In the genomic region with DNA sequence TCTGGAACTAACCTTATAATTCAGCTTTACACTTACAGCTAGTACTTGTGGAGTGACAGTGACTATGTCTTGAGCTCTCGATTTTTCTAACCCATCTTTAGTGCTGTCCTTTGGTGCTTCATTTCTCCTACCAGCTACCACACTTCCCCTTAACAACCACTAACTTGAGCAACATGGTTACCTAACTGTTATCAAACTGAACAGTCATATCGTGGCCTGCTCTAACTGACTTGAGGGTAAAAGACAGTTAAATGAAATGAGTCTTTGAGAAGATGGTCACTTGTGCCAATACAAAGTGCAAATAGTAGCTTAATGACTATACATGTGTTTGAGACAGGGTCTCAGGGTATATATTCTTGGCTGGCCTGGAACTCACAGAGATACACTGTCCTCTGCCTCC, we compare ENCODE assay signal across 1 mouse cellular context.
TF ChIP-seq lines count a peak whose summit lies in the region.

No protein-coding gene starts in this region.

TF ChIP-seq in MEL, 35 proteins besides CTCF, POLR2A, EP300 and RAD21 (continued from another document):
- TF ChIP-seq POLR2AphosphoS5 (IDR thresholded peaks at IDR 0.05; ENCODE audit: borderline replicate concordance, low read depth, low read length) (no peak), ZMIZ1 (IDR thresholded peaks at IDR 0.05; ENCODE audit: low read depth, low read length) (no peak), ZKSCAN1 (IDR thresholded peaks at IDR 0.05; ENCODE audit: low read depth, low read length) (no peak), JUND (IDR thresholded peaks at IDR 0.05; ENCODE audit: low read depth, low read length) (no peak), KAT2A (conservative IDR thresholded peaks at IDR 0.05; ENCODE audit: low read depth, low read length) (no peak), BHLHE40 (IDR thresholded peaks at IDR 0.05; ENCODE audit: borderline replicate concordance, low read depth, low read length) (no peak), E2F4 (IDR thresholded peaks at IDR 0.05; ENCODE audit: borderline replicate concordance, low read depth, low read length) (no peak), MYC (IDR thresholded peaks at IDR 0.05; ENCODE audit: low read depth, low read length) (peak; percentile 76; the same call in 1 of the 2 replicates), CHD1 (IDR thresholded peaks at IDR 0.05; ENCODE audit: low read depth, low read length) (no peak), RCOR1 (IDR thresholded peaks at IDR 0.05; ENCODE audit: low read depth, low read length) (peak; percentile 17; the same call in 1 of the 2 replicates), TCF12 (IDR thresholded peaks at IDR 0.05; ENCODE audit: low read depth, low read length) (peak; percentile 67)
